Mouse (Mus musculus): Measurements from ENCODE around the gene Sbno2.

DNA sequence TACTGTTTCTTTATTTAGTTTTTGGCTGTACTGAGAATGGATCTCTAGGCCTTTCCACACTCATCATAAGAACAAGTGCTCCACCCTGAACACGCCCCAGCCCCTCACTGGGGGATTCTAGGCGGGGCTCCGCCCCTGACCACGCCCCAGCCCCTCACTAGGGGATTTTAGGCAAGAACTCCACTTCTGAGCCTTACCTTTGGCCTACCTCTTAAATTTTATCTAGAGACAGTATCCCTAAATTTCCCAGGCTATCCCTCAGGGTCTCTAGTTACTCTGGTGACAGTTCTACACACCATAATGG, 80.4 kb downstream of the Sbno2 start:
- TF ChIP-seq EP300 (IDR thresholded peaks at IDR 0.05; ENCODE audit: insufficient read depth, low read depth, low read length) (no peak), CTCF (IDR thresholded peaks at IDR 0.05) (no peak), POLR2A (IDR thresholded peaks at IDR 0.05; ENCODE audit: insufficient read depth, low read depth, low read length) (no peak)
